7 mouse cellular contexts compared by ENCODE assay signal in genomic region chr5:137747326-137747961, GRCm38 (mm10). TPM values are rescaled to one million over a fixed set of nuclear protein-coding genes. Genes with fewer than 3 reads are reported as not detected.
DNase-seq lines count a peak whose midpoint lies in the region; ATAC-seq and TF ChIP-seq lines count a peak whose summit lies in the region.

No protein-coding gene starts in this region.

- H3K4me3 ChIP-seq in E14TG2a.4 (replicated peaks; ENCODE audit: low read length), result peak overlapping the region; percentile 81
- peak overlapping the region; percentile 85 for H3K4me3 ChIP-seq in embryonic fibroblast, embryonic 13.5 days (ENCODE audit: insufficient read depth, low read length)
- H3K4me3 ChIP-seq in hindbrain, embryonic 10.5 days, result peak overlapping the region; percentile 69
- peak overlapping the region; percentile 77 for H3K4me3 ChIP-seq in liver, adult 2 months (ENCODE audit: insufficient read depth, low read depth, low read length)
- peak overlapping the region; percentile 60 for H3K4me3 ChIP-seq in midbrain, postnatal 0 days (ENCODE audit: low read depth, low read length)

- H3K27ac ChIP-seq in embryonic fibroblast, embryonic 13.5 days (ENCODE audit: insufficient read depth, low read length), result peak overlapping the region; percentile 90
- H3K27ac ChIP-seq in hindbrain, embryonic 10.5 days, result peak overlapping the region; percentile 94
- H3K27ac ChIP-seq in liver, adult 2 months (replicated peaks; ENCODE audit: insufficient read depth, low read depth, low read length), result peak overlapping the region; percentile 55
- peak overlapping the region; percentile 72; the same call in 1 of the 2 replicates for H3K27ac ChIP-seq in midbrain, postnatal 0 days (ENCODE audit: low read depth, low read length)

- H3K4me2 ChIP-seq in midbrain, postnatal 0 days (ENCODE audit: low read depth, low read length, poor library complexity, severe bottlenecking), result peak overlapping the region; percentile 99

- H3K27me3 ChIP-seq in E14TG2a.4 (ENCODE audit: insufficient read depth, low read length), result peaks cover 3% of the 10 kb centered on the region; the same call in 1 of the 2 replicates
- no peaks in the 10 kb centered on the region for H3K27me3 ChIP-seq in hindbrain, embryonic 10.5 days (ENCODE audit: insufficient read depth, poor library complexity, severe bottlenecking)
- no peaks in the 10 kb centered on the region for H3K27me3 ChIP-seq in liver, adult 2 months (ENCODE audit: control insufficient read depth, insufficient read depth, low read length)
- no peaks in the 10 kb centered on the region for H3K27me3 ChIP-seq in midbrain, postnatal 0 days (ENCODE audit: insufficient read depth, low read length)

- peak; percentile 52 for DNase-seq in adrenal gland, postnatal 25 days
- DNase-seq in hindbrain, embryonic 10.5 days (ENCODE audit: low spot score), result peak; percentile 37
- DNase-seq in liver, adult 2 months (ENCODE audit: extremely low read depth, low read depth, low spot score), result no peak
- DNase-seq in midbrain, postnatal 0 days (ENCODE audit: low spot score), result no peak
- peak; percentile 87 to 90 for DNase-seq in thymus, postnatal 36 days

- H3K9ac ChIP-seq in liver, adult 2 months (ENCODE audit: low read depth, low read length), result peak overlapping the region; percentile 70
- peak overlapping the region; percentile 70 for H3K9ac ChIP-seq in midbrain, postnatal 0 days (replicated peaks; ENCODE audit: low read length, poor library complexity, severe bottlenecking)

- H3K36me3 ChIP-seq in E14TG2a.4 (ENCODE audit: insufficient read depth, low read length), result peaks cover 14% of the 10 kb centered on the region
- peaks cover 24% of the 10 kb centered on the region for H3K36me3 ChIP-seq in hindbrain, embryonic 10.5 days
- H3K36me3 ChIP-seq in liver, adult 2 months (ENCODE audit: control insufficient read depth, insufficient read depth, low read length), result no peaks in the 10 kb centered on the region
- peaks cover 6% of the 10 kb centered on the region for H3K36me3 ChIP-seq in midbrain, postnatal 0 days (ENCODE audit: insufficient read depth, low read length)

- H3K79me2 ChIP-seq in liver, adult 2 months (ENCODE audit: control insufficient read depth, insufficient read depth, low read length), result no peaks in the 10 kb centered on the region; the same call in 1 of the 2 replicates

- WGBS in hindbrain, embryonic 10.5 days, result 7% methylated on average over 26 of the region's 26 CpGs
- WGBS in liver, adult 2 months, result 36% methylated on average over 26 of the region's 26 CpGs
- WGBS in midbrain, postnatal 0 days, result 4% methylated on average over 24 of the region's 26 CpGs

- no peaks in the 10 kb centered on the region for H3K9me3 ChIP-seq in E14TG2a.4 (ENCODE audit: low read length)
- H3K9me3 ChIP-seq in hindbrain, embryonic 10.5 days, result no peaks in the 10 kb centered on the region
- H3K9me3 ChIP-seq in midbrain, postnatal 0 days (ENCODE audit: low read length), result no peaks in the 10 kb centered on the region

- TF ChIP-seq CTCF in E14TG2a.4 (conservative IDR thresholded peaks at IDR 0.05; ENCODE audit: low read length), result no peak
- no peak for TF ChIP-seq CTCF in embryonic fibroblast, embryonic 13.5 days (IDR thresholded peaks at IDR 0.05; ENCODE audit: borderline replicate concordance, insufficient read depth, low read length)
- no peak for TF ChIP-seq CTCF in liver, adult 2 months (IDR thresholded peaks at IDR 0.05; ENCODE audit: low read depth, low read length)
- peak; percentile 21 for TF ChIP-seq CTCF in midbrain, postnatal 0 days (IDR thresholded peaks at IDR 0.05)

- ATAC-seq in midbrain, postnatal 0 days (ENCODE audit: low FRiP score), result no peak

- H3K4me1 ChIP-seq in E14TG2a.4 (replicated peaks; ENCODE audit: low read depth, low read length), result peaks cover 82% of the 10 kb centered on the region
- H3K4me1 ChIP-seq in embryonic fibroblast, embryonic 13.5 days (ENCODE audit: control insufficient read depth, insufficient read depth, low read length), result no peaks in the 10 kb centered on the region
- H3K4me1 ChIP-seq in hindbrain, embryonic 10.5 days (replicated peaks), result peaks cover 42% of the 10 kb centered on the region
- H3K4me1 ChIP-seq in liver, adult 2 months (ENCODE audit: control insufficient read depth, insufficient read depth, low read length), result no peaks in the 10 kb centered on the region
- H3K4me1 ChIP-seq in midbrain, postnatal 0 days (ENCODE audit: insufficient read depth, low read length), result peaks cover 5% of the 10 kb centered on the region; the same call in 1 of the 2 replicates

- peak; percentile 39; the same call in 1 of the 2 replicates for TF ChIP-seq POLR2A in embryonic fibroblast, embryonic 13.5 days (IDR thresholded peaks at IDR 0.05; ENCODE audit: low read depth, low read length)
- TF ChIP-seq POLR2A in liver, adult 2 months (IDR thresholded peaks at IDR 0.05; ENCODE audit: extremely low read depth, insufficient read depth, low read length), result no peak

RNA-seq across cellular contexts. Expression of gene Tsc22d4, which starts 1.9 kb away (rescaled TPM):
- 86.0 and 104 TPM in 2 replicates for total RNA-seq in adrenal gland, postnatal 25 days (2021)
- 66.6 and 71.5 TPM in 2 replicates for polyA plus RNA-seq in embryonic fibroblast, embryonic 13.5 days (2011; ENCODE audit: insufficient read length, low read depth, missing spikeins)
- polyA plus RNA-seq in hindbrain, embryonic 10.5 days (2016; fragmentation: Nextera tagmentation; extraction: Ambion mirVana), result 82.5 and 86.0 TPM in 2 replicates
- 4.4 and 4.5 TPM in 2 replicates for total RNA-seq in liver, adult 2 months (2014; rRNA removed)
- 11.4 and 22.1 TPM in 2 replicates for polyA plus RNA-seq in liver, adult 2 months (2012; rRNA removed)
- 188 and 320 TPM in 2 replicates for total RNA-seq in midbrain, postnatal 0 days (2014; rRNA removed)
- polyA plus RNA-seq in midbrain, postnatal 0 days (2015; fragmentation: Nextera tagmentation; extraction: Ambion mirVana), result 157 and 179 TPM in 2 replicates

RNA-seq across cellular contexts. Expression of gene Nyap1, which starts 6.0 kb away (rescaled TPM):
- total RNA-seq in adrenal gland, postnatal 25 days (2021), result 3.0 and 5.6 TPM in 2 replicates
- polyA plus RNA-seq in embryonic fibroblast, embryonic 13.5 days (2011; ENCODE audit: insufficient read length, low read depth, missing spikeins), result 5.7 and 7.0 TPM in 2 replicates
- 4.7 and 9.5 TPM in 2 replicates for polyA plus RNA-seq in hindbrain, embryonic 10.5 days (2016; fragmentation: Nextera tagmentation; extraction: Ambion mirVana)
- 0.13 and 0.18 TPM in 2 replicates for total RNA-seq in liver, adult 2 months (2014; rRNA removed)
- 0.17 and 0.28 TPM in 2 replicates for polyA plus RNA-seq in liver, adult 2 months (2012; rRNA removed)
- total RNA-seq in midbrain, postnatal 0 days (2014; rRNA removed), result 230 and 261 TPM in 2 replicates
- 47.0 and 50.1 TPM in 2 replicates for polyA plus RNA-seq in midbrain, postnatal 0 days (2015; fragmentation: Nextera tagmentation; extraction: Ambion mirVana)

RNA-seq across cellular contexts. Expression of gene Ppp1r35, which starts 31.2 kb away (rescaled TPM):
- total RNA-seq in adrenal gland, postnatal 25 days (2021), result 30.9 and 34.0 TPM in 2 replicates
- polyA plus RNA-seq in embryonic fibroblast, embryonic 13.5 days (2011; ENCODE audit: insufficient read length, low read depth, missing spikeins), result 11.5 and 14.6 TPM in 2 replicates
- 51.4 and 78.3 TPM in 2 replicates for polyA plus RNA-seq in hindbrain, embryonic 10.5 days (2016; fragmentation: Nextera tagmentation; extraction: Ambion mirVana)
- 11.5 and 16.7 TPM in 2 replicates for total RNA-seq in liver, adult 2 months (2014; rRNA removed)
- polyA plus RNA-seq in liver, adult 2 months (2012; rRNA removed), result 28.9 and 34.0 TPM in 2 replicates
- 32.5 and 42.1 TPM in 2 replicates for total RNA-seq in midbrain, postnatal 0 days (2014; rRNA removed)
- polyA plus RNA-seq in midbrain, postnatal 0 days (2015; fragmentation: Nextera tagmentation; extraction: Ambion mirVana), result 38.8 and 47.8 TPM in 2 replicates

RNA-seq across cellular contexts. Expression of gene Mepce, which starts 40.0 kb away (rescaled TPM):
- 58.3 and 66.5 TPM in 2 replicates for total RNA-seq in adrenal gland, postnatal 25 days (2021)
- polyA plus RNA-seq in embryonic fibroblast, embryonic 13.5 days (2011; ENCODE audit: insufficient read length, low read depth, missing spikeins), result 27.7 and 34.8 TPM in 2 replicates
- 12.6 TPM in 2 replicates for polyA plus RNA-seq in hindbrain, embryonic 10.5 days (2016; fragmentation: Nextera tagmentation; extraction: Ambion mirVana)
- 13.7 and 15.9 TPM in 2 replicates for total RNA-seq in liver, adult 2 months (2014; rRNA removed)
- polyA plus RNA-seq in liver, adult 2 months (2012; rRNA removed), result 16.3 and 18.7 TPM in 2 replicates
- 40.8 and 46.0 TPM in 2 replicates for total RNA-seq in midbrain, postnatal 0 days (2014; rRNA removed)
- polyA plus RNA-seq in midbrain, postnatal 0 days (2015; fragmentation: Nextera tagmentation; extraction: Ambion mirVana), result 16.1 and 17.6 TPM in 2 replicates

RNA-seq across cellular contexts. Expression of gene Zcwpw1, which starts 40.2 kb away (rescaled TPM):
- total RNA-seq in adrenal gland, postnatal 25 days (2021), result 3.6 and 5.2 TPM in 2 replicates
- 3.5 and 7.1 TPM in 2 replicates for polyA plus RNA-seq in embryonic fibroblast, embryonic 13.5 days (2011; ENCODE audit: insufficient read length, low read depth, missing spikeins)
- 11.9 and 13.9 TPM in 2 replicates for polyA plus RNA-seq in hindbrain, embryonic 10.5 days (2016; fragmentation: Nextera tagmentation; extraction: Ambion mirVana)
- total RNA-seq in liver, adult 2 months (2014; rRNA removed), result 3.3 and 4.2 TPM in 2 replicates
- 1.7 and 1.9 TPM in 2 replicates for polyA plus RNA-seq in liver, adult 2 months (2012; rRNA removed)
- 5.8 and 7.7 TPM in 2 replicates for total RNA-seq in midbrain, postnatal 0 days (2014; rRNA removed)
- 9.0 and 9.4 TPM in 2 replicates for polyA plus RNA-seq in midbrain, postnatal 0 days (2015; fragmentation: Nextera tagmentation; extraction: Ambion mirVana)

Comparison
In these comparisons a context has a peak if more than half of its experiments do, and no peak if none do; other contexts are left out.
1. DNase-seq: peak in adrenal gland, postnatal 25 days (single experiment), hindbrain, embryonic 10.5 days (single experiment) and thymus, postnatal 36 days (2 of 2); none in liver, adult 2 months (single experiment) and midbrain, postnatal 0 days (single experiment).
2. Peak in every context shown above with its lines, with median percentiles within 50 percentile points of each other: H3K4me3 ChIP-seq and H3K27ac ChIP-seq.